Mouse (Mus musculus): ENCODE data around the gene Srgap2.

Gene Srgap2

DNA sequence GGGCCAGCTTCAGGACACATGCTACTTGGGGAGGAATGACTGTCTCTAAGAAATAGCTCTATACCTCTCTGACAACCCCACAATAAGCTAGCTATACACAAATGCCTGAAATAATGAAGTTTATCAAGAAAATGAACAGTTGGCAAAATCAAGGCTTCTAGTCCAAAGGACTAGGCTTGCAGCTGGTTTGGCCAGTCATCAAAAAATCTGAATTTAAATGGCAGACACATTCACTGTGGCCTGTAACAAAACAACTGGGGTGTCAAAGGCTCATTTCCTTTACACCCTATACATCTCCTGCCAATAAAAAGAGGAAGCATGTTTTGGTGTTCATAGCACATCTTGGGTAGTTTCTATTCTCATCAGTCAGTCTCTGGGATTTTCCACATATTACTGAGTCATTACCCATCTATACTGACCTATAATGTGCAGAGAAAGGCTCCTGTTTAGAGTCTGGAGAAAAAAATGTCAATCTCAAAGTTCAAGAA is 53.5 kb downstream of the Srgap2 start:
- DNase-seq (ENCODE audit: low spot score in 2 of 2): no peak

DNA sequence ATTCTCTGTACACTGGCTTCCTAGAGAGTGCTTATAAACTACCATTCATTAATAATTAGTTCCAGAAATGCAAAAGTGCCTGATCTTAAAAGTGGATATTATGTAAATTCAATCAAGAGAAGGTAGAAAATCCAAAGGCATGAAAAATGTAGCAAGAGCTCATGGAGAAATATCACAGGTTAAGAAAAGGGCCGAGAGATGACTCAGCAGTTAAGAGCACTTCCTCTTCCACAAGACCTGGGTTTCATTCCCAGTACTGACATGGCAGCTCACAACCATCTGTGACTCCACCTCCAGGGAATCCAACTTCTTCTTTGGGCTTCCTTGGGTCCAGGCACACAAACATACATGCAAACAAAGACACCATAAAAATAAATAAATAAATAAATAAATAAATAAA is 56.6 kb downstream of the Srgap2 start:
- no peak for DNase-seq (ENCODE audit: low spot score in 2 of 2)

DNA sequence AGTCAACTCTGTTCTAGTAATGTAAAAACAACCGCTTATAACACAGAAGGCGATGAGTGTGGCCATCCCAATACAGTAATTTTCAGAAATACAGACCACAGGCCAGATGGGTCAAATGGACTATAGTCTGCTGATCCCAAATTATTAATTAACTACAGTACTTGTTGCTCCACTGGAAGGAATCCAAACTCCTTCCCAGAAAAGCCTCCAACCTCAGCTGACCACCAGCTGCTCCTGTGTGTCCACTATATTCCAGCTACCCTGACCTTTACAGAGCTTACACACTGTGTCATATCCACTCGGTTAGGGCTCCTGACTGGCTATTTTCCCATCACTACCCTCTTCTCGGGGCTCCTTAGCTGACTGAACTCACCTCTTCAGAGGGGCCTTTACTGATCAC is 61.3 kb downstream of the Srgap2 start:
- DNase-seq (ENCODE audit: low spot score in 2 of 2): no peak

DNA sequence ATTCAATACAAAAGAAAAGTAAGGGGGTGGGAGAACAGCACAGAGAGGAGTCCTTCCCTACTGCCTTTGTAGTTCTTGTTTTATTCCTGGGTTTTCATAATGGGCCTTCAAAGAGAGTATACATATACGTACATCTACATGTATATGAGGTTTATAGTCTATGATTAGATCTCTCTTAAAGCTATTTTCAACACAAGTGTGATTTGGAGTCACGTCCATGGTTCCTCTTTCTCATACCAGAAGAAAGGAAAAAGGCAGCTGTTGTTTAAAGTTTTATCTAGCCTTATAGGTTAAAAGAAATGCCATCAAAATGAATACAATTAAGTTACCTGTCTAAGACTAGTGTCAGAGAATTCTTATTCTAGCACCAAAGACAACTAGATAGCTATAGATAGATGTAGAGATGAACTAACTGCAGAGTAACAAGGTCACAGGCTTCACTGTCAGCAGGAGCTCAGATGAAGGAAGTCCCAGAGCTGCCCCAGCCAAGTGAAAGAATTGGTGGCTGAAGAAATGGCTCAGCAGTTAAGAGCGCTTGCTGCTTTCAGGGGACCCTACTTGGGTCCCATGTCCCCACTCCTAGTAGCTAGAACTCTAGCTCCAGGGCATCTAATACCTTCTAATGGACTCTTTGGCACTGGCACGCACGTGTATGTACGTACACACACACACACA is 63.1 kb downstream of the Srgap2 start:
- DNase-seq (ENCODE audit: low spot score in 2 of 2): no peak

DNA sequence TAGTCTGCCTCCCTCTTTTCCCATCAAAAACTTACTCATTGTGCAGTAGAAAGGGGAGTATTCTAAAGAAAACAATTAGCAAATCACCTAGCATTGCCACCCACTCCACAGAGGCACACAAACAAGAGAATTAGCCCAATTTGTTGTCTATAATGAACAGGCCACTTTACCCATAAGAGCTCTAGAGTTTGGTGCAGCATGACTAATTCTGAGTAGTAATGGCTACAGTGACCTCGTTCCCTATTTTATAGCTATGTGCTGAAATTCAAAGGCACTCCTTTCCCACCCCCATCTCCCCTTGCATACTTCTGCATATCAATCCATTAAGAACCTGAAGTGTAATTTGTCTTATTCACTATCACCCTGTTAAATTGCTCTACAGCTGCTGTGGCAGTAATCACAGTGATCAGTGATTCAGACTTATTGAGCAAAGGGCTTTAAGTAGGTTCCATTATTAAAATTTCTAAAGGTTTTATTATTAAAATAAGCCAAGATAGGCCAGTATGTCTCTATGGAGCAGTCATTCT is 64.5 kb downstream of the Srgap2 start:
- no peak for DNase-seq (ENCODE audit: low spot score in 2 of 2)

DNA sequence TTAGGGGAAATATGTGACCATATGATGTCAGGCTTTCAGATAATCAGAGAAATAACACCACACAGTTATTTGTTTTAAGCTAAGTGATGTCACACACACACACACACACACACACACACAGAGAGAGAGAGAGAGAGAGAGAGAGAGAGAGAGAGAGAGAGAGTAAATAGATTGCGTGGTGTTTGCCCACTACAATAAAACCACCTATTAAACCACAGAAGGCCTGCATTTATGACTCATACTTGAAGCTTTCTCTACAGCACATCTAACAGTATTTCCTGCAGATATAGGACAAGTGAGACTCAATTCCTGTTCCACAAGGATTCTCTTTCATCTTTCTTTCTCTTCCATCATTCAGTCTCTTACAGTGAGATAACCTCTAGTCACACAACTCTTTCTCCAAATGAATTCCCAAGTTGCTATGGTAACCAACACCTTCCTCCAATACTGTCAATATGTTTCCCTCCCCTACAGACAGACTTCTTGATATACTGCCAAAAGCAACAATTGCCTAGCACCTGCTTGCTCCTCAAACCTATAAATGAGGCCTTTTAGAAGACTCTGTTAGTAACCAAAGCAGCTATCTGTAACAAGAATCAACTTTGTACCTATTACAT is 66.1 kb downstream of the Srgap2 start:
- no peak for DNase-seq (ENCODE audit: low spot score in 2 of 2)

DNA sequence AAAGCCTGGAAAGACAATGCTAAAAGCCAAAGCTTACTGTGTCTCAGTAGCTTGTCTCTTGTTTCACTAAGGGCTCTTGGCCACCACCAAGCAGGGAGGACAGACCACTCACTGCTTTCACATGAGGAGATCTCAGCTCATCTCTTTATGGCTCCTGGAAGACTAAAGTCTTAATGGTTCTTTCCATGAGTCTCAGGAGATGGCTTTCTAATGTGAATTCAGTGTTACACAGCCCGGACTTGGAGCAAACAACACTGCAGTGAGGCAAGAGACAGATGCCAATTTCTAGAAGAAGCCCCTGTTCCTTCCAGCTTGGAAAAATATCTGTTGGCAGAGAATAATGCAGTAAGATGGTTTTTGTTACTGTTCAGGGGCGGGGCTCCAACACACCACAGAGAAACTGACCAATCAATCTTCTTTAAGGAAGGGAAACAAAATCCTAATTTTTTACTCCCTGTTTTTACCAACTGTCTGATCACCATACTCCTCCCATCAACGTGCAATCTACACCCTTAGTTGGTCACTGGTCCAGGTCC is 71.7 kb downstream of the Srgap2 start:
- no peak for DNase-seq (ENCODE audit: low spot score in 2 of 2)

DNA sequence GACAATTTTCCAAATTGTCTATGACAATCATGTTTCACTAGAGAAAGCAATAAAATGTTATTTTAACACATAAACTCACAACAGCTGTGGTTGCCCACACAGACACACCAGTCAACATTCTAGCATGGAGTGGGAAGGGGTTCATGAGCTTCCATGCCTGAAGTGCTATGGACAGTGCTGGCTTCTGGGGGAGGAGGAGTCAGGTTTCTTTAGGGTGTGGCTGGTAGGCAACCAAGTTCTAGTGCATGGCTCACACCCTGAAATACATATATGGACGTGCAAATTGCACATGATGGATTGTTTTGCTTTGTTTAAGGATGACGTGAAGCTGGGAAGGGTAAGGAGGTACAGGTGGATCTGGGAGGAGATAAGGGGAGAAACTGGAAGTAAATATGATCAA is 72.8 kb downstream of the Srgap2 start:
- DNase-seq (ENCODE audit: low spot score in 2 of 2): no peak

DNA sequence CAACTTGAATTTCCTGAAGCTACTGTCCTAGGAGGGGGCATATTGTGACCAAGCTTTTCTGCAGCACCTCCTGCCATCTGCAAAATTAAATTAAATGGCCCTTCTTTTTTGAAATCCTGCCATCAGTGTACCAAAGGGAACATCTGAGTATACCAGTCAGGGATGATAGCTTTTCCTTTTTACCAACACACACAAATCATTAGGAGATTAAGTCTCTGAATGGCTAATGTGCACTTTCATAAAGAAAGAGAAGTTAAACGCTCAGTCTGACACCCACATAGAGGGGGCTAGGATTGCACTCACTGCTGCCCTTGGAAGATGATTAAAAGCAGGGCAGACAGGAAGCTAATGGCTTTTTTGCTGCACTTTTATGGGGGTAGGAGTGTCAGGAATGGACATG is 73.8 kb downstream of the Srgap2 start:
- DNase-seq (ENCODE audit: low spot score in 2 of 2): no peak

DNA sequence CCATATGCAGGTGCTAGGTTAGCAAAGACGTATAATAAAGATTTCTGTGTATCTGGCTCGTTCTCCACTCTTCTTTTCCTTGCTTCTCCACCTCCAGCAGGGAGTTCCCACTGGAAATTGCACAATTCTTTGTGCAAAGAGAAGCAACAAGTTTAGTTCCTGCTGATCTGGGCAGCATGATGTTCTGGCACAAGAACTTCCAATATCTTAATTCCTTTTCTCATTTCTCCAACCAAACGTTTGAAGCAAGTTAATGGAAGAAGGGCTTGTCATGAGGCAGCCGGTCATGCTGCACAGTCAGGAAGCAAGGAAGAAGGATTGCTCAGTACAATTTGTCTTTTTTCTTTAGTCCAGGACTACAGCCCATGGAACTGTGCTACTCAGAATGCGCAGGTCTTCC is 78.8 kb downstream of the Srgap2 start:
- DNase-seq (ENCODE audit: low spot score in 2 of 2): no peak

DNA sequence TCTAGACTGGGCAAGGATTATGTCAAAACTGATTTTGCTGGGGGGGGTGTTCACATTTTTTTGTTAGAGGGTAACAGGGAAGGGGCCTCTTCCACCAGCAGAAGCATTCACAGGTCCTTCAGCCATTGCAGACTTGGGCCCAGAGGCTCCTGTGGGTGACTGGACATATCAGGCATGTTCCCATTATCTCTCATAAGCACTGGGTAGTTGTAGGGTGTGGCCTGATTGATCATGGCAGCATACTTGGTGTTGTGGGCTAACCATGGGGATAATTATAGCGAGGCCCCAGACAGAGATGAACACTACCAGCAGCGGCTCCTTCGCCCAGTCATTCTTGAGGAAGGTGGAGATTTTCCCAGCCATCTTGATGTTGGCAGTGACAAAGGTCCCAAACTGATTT is 79.8 kb downstream of the Srgap2 start:
- no peak for DNase-seq (ENCODE audit: low spot score in 2 of 2)

DNA sequence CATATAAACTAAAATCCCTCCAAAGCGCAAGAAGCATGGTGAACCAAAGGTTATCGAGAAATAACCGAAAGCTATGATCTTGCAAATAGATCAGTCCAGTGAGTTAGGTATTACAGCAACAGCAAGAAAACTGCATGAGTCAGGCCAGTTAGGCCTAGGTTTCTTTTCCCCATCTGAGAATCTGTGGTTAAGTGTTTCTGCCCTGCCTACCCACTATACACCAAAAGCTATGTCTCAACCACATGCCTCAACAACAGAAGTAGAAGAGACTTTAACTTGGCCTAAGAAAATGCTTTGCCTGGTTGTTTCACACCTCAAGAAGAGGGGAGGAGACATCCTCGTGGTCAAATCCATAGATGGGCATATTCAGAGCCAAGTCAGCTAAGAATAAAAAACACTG is 80.6 kb downstream of the Srgap2 start:
- no peak for DNase-seq (ENCODE audit: low spot score in 2 of 2)

DNA sequence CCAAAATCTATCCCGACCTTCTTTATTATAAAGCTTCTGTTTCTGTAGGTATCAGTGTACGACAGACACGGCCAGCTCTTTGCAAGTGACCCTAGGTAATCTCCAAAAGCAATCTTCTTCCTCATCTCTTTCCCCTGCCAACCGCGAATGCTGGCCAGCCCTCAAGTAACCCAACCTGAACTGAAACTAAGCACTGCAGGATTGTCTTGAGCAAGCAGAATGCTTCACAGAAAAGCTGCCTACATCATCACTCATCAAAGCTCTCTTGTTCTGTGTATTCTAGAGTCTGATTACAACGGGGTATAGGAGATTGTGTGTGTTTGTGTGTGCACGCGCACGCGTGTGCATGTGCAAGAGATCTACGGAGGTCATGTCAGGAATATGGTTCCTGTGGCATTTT is 88.6 kb downstream of the Srgap2 start:
- DNase-seq (ENCODE audit: low spot score in 2 of 2): no peak

DNA sequence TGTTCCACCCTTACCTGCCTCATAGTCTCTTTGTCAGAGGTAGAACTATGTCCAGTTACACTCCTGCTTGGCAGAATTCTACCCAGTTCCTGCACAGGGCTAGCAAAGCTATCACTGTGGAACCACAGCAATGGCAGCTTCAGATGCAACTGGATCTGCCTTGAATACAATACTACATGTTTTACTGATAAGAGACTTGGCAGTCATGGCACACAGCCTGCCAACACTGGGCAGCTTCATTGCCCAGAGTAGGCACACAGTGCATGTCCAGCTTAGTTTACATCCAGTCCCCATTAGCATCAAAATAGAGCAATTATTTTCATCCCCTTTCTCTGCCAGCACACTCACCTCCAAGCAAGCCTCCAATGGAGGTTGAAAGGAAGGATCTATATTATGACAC is 89.2 kb downstream of the Srgap2 start:
- DNase-seq (ENCODE audit: low spot score in 2 of 2): no peak

DNA sequence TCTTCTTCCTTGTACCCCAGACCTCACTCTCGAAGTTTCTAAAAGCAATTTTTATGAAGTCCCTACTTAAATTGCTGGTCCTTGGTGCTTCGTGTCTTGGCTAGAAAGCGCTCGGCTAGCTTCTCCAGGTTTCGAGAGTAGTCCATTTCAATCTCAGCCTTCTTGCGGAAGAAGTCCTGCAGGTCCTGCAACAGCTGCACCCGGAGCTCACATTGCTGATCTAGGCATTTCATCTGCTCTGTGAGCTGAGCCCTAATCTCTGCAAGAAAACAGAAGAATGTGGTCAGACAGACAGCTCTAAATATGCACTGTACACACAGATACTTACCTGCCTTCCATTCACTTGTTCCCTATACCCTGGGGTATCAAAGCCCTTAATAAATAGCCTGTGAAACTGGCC is 90.5 kb downstream of the Srgap2 start:
- DNase-seq (ENCODE audit: low spot score in 2 of 2): no peak

DNA sequence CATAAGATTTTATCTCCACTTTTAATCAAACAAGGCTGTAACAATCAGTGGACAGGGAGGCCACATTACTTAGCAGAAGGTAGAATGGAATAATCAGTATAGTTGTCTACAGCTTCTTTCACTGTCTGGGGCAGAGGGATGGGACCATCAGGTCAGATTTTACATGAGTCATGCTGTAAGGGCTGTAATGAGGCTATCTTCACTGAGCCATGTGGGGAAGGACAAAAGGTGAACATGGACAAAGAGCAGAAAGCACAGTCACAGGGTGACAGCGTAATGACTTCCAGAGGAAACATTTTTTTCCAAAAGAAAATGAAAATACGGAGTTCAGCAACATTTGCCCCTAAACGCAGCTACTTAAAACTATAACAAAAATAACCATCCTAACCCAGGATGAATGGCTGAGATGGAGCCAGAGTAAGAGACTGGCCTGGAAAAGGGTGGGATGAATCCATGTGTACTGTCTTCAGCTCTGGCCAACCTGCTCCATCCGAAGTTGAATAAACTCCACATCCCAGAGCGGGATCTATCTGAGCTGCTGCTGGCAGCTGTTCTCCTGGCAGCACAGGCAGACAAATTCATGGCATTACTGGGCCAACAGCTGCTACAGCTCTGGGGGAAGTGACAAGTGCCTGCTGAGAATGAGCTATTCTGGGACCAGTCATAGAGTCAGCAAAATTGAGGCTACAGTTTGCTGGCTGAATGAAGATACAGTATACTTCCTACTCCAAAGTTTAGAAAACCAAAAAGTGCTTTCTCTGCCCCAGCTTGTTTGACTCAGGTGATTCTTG is 95.5 kb downstream of the Srgap2 start:
- peak; percentile 51 to 60 for DNase-seq (ENCODE audit: low spot score in 2 of 2)

DNA sequence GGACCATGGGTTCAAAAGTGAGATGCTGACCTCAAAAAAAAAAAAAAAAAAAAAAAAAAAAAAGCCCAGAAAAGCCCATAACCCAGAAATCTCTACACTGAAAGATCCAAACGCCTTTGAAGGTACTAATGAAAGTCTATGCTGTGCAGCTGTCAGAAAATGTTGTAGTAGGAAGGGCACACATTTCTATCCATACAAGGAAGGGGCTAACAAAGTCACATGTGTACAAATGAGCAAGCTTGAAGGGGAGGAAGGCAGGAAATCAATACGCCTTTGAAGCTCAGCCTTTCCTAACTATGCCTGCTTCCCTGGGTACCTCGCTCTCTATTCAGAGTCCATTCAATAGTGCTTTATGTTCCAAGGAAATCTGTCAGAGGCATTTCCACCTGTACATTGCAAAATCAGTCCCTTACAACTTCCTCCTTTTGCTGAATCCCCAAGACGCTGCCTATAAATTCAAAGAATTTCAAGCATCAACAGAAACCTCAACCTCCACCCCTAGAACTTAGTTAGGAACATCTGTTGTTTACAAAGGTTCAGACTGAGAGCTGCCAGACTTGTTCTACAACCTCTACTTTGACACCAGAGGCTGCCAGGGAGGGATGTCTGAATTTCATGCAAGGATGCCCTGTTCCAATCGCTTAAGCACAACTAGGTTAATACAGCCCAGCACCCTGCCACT is 99.9 kb downstream of the Srgap2 start:
- no peak for DNase-seq (ENCODE audit: low spot score in 2 of 2)

DNA sequence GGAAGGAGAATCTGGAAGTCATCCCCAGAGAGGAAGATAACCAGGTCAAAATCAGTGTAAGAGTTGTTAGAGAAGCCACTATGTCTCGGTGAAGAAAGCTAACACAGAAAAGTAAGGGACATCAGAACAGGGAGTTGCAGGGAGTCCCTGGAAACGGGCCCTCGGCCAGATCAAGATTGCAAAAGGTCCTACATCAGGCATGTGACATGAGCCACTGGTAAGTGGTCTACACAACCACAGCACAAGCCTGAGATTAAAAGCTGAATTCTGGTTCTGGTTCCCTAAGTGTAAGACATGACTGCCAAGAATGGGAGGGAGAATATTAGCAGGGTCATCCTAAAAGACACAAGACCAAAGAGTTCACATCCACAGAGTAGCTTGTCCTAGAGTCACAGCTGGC is 104.1 kb downstream of the Srgap2 start:
- no peak for DNase-seq (ENCODE audit: low spot score in 2 of 2)

DNA sequence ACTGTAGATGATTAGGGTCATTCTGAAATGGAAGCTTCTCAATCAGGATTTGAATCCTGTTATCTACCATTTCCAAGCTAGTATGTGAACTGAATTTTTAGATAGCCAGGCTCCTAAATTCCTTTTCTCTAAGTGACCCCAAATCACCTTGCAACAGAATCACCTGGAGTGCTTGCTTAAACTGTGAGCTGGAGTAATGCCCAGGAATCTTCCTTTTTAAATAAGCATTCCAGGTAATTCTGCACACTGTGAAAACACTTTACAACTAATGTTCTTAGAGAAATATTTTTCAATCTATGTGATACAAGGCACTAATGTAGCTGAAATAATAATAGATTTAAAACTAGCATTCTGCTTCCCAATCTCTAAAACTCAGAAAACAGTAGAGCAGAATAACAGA is 106.0 kb downstream of the Srgap2 start:
- DNase-seq (ENCODE audit: low spot score in 2 of 2): no peak

DNA sequence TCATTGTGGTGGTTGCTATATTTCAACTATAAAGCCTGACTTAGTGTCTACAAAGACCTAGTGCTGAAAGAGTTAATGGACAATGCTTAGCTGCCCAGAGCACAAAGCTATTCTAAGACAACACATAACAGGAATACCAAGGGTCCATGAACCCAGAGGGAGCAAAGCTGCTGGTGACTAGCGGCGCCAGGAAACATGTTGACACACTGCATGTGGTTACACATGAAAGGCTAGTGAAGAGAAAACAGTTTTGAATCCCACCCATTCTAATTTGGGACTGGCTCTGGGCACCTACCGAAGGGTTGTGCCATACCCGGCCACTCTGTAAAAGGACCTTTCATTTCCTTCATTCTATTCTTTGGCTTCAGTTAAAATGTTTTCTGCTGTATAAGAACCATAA is 106.5 kb downstream of the Srgap2 start:
- DNase-seq (ENCODE audit: low spot score in 2 of 2): no peak

DNA sequence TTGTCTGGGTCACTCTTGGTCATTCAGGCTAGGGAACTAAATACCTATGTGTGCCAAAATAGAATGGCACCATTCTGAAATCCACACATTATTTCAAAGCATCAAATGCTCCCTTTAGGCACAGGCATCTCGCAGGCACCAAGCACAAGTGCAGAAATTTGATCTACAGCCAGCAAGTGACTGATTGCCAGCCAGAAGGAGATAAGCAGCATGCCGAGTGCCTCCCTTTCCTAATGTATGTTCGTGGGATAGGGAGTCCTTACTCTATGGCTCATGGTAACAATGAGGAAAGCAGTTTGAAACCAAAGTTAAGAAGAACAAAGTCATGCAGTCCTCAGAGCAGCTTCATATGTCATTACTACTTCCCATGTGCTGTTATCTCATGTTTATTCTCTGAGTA is 107.8 kb downstream of the Srgap2 start:
- DNase-seq (ENCODE audit: low spot score in 2 of 2): no peak

All from frontal cortex, postnatal 10 days (tissue).